Mouse (Mus musculus) kidney, adult 18-20 months (tissue): ENCODE results near the gene Dzip1.

Experiments
- DNase-seq: peaks from one replicate; pipeline ENCODE4 v3.0.0; 2021

Dzip1 gene

DNA sequence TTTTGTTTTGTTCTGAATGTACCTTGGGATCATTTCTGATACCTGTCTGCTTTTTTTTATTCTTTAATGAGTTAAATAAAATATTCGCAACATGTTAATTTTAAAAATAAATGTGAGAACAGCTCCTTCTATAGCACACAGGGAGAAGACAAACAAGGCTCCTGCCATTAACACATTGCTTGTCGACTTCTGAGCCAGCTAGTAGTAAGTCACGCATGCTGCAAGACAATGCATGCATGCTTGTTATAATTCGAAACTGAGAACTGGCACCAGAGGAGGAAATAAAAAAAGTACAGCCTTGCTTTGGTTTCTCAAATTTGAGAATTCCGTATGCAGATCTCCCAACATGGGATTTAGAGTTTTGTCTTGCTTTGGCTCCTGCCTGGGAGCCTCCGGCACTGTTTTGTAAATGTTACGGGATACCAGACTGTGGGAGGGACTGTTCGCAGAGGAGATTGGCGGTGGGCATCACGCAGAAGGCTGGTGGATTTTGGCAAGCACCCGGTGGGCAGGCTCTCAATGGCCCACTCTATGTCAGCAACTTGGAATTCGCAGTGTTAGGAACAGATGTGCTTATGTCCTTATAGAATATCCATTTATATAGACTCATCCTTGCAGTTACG is 57.0 kb downstream of the Dzip1 start:
- no peak for DNase-seq

DNA sequence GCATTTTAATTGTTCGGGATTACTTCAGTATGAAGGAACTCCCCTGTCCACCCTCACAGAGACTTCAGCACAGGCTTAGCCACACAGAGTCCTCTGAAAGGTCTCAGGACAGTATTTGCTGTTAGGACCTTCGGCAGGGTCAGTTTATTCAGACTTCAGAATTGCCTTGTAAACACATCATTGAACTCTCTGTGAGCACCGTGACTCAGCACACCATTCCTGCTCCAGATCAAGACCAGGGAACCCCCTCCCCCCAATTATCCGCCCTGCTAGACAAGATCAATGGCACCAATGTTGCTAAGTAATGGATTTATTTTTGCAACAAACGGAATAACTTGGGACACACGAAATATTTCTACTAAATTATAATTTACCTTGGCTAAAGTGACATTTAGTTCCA is 57.9 kb downstream of the Dzip1 start:
- no peak for DNase-seq

DNA sequence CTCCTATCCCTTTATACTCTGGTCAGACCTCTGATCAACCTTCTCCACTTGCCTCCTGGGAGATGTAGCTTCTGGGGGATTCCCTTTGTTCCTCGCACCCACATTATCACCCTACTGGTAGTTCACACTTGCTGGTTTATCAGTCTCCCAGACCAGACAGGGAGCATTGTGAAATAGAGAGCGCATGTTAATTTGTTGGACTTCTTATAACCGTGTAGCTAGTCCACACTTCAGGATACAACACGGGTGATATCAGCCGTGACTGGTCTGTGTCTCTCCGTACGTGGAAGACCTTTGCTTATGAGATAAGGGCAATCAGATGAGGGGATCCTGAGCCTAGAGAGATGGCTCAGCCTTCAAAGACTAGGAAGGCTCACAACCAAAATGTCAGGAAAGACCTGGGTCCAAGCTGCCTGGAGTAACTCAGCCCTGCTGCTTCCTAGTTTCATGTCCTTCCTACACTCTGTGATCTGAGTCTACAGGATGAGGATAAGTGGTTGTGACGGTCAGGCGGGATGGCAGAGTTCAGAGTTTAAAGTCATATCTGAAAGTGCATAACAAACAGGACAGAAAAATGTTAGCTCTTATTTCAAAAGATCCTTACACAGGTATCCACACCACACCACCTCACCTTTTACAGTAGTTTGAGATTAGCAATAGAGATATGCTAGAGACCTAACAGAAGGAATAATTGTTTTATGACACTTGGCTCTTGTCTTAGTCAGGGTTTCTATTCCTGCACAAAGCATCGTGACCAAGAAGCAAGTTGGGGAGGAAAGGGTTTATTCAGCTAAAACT is 59.0 kb downstream of the Dzip1 start:
- DNase-seq, result no peak

DNA sequence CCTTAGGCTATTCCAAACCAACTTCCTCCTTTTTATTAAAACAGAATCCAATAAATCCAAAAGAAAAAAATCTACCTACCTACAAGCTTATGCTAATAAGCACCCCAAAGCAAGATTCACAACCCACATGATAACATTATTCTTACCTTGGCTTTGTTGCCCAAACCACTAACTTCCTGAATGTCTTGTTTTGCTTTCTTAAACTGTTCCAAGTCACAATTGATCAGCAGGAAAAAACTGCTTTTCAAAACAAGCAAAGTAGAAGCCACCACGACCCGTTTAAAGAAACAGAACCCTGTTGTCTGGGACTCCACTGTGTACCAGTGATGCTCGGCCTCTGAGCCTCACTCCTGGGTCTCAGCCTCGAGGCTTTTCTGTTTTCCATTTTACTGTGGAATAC is 60.4 kb downstream of the Dzip1 start:
- DNase-seq, result no peak

DNA sequence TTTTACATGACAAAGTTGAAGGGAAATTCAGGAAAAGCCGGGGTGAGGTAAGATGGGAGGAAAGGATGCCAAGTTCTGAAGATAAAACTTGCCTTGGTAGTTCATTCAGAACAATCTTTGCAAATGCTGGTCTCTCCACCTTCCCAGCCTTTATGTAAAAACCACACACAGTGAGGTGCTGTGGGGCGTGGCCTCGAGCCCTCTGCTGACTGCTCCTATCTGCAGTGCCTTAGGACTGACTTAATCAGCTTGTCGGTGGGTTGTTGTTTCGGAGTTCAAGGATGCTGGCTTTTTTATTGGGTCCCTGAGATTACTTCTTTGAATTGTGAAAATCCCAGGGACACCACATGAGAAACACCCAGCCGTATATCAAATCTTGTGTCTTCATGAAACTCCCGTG is 63.0 kb downstream of the Dzip1 start:
- DNase-seq, result no peak

DNA sequence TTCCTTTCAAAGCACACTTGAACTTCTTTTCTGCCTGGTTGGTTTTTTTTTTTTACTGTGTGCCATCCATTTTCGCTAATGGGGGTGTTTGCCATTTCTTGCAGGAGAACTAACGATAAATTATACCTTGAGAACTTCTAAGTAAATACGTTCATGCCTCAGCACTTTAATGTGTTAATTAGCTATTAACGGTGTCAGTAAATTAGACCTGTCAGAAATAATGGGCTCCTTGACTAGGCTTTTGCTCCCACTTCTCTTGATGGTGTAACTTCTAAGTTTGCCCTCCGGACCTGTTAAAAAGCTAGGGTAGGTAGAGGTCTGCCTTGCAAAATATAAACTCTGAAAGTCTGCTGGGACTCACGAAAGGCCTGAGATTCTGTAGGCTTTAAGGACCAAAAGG is 66.9 kb downstream of the Dzip1 start:
- no peak for DNase-seq

DNA sequence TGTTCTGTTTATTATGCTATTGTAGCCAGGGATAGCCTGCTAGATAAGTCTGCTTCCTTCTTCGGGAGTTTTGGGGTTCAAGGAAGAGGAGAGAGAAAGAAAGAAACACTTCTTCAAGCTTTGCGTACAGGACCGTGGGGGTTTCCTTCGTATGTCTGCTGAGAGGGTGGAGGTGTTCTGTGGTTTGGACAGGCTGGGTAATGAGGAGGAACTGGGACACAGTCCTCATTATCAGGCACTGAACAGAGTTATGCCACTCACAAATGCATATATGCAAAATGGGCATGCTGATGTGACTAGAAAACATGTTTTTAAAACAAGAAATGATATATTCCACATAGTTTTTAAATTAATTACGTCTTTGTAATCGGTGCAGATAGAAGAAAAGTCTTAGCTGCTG is 68.7 kb downstream of the Dzip1 start:
- DNase-seq, result no peak

DNA sequence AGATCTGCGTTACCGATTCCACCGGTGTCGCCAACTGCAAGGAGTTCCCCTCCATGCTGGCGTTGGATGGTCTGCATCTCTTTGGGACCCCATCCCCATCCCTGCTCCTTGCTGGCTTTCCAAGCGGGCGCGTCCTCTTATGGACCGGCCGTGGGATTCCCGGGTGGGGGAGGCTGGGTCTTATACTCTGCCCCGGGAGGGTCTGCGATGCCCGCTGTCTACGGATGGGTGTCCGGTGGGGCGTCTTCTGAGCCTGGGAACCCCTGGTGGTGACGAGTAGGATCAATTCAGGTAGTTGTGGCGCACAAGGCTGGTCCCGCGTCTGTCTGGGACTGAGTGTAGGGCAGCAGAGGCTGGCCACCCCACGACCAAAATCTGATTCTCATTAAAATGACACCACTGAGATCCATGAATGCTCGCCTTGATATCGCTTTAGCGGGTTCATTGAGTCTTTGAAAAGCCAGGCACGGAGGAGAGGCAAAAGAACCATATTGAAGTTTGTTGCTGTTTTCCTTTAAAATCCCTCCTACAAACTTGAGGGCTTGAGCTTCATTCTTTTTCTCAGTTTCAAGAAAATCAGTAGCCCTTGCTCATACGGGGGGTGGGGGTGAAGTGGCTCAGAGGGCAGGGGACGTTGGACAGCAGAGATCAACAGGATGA is 70.0 kb downstream of the Dzip1 start:
- no peak for DNase-seq

DNA sequence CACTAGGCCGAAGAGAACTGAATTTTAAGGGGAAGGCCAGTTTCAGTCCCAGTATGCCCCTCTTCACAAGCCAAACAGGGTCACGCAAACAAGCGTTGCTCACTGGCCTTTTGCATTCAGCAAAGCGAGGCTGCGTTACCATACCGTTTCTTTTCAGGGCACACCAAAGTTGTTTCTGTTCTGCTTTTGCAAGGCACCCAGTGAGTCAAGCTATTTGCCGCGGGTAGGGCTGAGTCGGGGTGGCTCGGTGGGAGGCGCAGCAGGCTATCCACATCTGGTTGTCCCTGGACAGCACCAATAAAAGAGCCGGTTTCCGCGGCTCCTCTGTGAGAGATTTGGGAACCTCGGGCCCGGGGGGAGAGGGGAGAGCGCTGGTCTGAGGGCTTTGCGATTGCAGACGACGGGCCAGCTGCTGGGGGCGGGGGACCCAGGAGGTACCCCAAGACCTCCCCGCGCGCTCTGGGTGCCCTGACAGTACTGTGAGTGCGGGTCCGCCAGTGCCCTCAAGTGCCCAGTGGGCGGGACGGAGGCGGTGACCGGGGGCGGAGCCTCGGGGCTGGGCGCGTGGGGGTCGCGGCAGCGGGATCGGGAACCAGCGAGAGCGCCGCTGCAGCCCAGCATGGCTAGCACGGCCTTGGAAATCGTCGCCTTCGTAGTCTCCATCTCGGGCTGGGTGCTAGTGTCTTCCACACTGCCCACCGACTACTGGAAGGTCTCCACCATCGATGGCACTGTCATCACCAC is 70.7 kb downstream of the Dzip1 start:
- peak; percentile 63 for DNase-seq

DNA sequence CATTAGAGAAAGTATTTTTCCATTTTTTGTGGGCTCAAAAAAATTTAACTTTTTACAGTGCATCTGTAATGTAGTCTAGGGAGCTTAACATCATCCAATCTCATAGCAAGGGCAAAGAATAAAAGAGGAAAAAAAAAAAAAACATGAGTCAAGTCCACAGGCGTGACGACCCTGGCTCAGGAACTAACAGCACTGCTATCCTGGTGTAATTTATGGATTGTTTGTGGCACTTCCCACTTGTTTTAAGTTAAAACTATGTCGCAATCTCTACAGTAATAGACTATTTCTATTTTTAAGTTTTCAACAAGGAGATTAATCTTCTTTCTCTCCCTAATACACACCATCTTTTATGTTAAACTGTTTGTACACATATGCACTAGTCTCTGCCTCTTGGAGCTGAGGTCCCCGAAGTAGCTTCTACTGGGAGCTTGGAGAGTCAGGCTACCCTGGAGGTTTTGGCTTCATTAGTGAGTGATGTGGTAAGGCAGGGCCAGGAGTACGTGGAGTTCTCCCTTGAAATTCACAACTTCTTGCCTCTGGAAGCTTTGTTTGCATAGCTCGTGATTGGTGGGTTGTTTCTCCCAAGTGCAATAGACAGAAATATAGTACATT is 73.7 kb downstream of the Dzip1 start:
- no peak for DNase-seq

DNA sequence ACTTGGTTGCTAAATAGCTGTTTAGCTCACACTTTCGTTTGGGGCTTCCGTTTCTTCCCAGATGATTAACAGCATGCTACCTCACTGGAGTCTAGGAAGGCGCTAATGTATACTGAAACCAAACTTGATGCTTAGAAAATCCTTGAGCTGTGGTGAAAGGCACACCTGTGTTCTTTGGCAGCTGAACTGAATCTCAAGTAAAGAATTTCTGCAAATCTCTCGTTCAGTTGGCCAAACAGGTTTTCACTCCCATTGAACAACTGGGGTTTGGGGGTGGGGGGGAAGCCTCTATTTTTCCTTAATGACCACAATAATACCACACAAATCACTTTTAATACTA is 74.6 kb downstream of the Dzip1 start:
- no peak for DNase-seq

DNA sequence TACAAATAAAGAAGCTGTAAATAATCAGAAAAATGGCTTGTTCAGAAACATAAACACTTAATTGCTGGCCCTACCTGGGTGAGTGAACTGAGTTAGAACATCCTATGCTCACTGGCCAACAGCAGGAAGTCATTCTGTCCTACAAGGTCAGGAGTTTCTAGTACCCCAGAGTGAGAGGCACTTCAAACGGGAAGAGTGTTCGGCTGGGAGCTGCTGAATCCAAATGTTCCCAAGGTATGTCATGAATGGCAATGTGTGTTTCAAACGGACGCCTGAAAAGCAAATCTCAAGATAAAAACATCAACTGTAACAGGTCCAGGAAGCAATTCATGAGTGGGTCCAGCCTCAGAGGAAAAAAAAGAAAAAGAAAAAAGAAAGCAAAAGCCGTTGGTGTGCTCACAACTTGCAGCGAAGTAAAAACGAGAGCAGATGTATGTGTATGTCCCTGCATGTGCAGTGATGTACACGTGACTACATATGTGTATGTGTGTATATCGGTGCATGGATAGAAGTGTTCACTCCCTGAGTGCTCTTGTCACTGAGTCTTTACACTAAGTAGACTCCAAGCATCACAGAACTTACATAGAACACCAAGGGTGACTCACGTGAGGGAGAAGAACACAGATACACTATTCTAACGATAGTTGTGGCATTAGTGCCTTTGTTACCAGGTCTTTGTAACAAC is 75.1 kb downstream of the Dzip1 start:
- DNase-seq, result no peak

DNA sequence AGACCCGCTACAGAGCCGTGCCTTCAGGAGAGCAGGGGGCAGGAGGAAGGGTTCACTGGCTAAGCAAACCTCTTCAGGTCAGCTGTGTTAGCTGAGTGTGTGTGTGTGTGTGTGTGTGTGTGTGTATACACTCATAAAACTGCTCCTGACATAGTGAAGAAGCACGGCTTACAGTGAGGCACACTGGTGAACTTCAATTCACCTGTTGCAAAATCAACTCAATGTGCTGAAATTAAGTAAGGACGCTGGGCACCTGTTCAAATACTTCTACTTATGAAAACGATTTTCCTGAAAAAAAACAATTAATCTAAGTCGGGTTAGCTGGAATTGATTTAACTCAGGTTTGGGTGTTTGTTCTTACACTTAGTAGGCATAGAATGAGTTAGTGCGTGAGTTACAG is 77.1 kb downstream of the Dzip1 start:
- DNase-seq, result no peak

DNA sequence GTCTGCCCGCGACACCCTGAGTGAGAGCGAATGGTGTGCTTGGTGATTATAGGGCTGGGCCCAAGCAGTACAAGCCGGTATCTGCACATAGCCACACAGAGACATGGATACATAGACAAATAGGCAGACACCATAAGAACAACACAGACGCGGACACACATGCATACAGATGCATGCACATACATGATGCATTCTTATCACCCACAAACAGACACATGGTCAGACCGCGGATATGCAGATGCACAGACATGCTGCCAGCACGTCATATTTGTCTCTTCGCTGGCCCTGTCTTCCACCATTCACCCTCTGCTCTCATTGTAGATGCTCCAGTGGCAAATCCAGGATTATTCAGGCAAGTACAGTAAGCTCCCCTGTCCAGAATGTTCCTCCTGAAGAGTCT is 78.4 kb downstream of the Dzip1 start:
- no peak for DNase-seq

DNA sequence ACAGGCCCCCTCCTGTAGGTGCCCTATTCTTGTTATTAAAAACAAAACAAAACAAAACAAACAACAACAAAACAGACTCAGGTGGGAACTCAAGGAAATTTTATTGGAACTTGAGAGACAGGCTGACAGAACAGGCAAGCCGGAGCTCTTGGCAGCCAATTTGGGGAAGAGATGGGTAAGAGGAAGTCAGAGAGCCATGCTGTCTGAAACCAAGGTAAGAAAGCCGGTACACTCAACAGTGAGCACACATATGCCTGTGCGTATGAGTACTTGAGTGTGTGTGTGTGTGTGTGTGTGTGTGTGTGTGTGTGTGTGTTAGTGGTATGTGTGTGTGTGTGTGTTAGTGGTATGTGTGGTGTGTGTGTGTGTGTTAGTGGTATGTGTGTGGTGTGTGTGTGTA is 82.9 kb downstream of the Dzip1 start:
- DNase-seq, result no peak

DNA sequence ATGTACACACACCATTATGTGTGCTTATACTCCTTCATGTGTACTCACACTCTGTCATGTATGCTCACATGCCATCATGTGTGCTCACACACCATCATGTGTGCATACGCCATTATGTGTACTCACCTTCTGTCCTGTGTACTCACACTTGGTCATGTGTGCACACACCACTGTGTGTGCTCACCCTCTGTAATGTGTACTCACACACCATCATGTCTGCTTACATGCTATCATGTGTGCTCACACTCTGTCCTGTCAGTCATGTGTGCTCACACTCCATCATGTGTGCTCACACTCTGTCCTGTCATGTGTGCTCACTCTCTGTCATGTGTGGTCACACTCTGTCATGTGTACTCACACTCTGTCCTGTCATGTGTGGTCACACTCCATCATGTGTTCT is 85.2 kb downstream of the Dzip1 start:
- no peak for DNase-seq

DNA sequence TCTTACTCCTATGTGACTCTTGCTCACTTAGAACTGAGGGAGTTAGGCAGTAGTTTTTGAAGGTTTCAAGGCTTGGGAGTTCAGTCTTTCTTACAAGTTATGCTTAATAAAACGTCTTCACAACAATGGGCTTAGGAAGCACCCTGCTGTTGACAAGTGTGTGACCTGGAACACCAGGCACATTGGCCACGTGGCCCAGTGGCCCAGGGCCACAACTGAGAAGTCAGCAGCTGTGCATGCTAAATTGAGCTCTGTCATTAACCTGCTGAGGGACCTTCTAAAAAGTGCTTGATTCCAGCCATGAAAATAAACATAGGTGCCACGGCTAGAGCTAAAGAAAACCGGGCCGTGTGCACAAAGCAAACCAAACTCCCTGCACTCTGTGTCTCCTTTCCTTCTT is 85.8 kb downstream of the Dzip1 start:
- peak; percentile 55 for DNase-seq

DNA sequence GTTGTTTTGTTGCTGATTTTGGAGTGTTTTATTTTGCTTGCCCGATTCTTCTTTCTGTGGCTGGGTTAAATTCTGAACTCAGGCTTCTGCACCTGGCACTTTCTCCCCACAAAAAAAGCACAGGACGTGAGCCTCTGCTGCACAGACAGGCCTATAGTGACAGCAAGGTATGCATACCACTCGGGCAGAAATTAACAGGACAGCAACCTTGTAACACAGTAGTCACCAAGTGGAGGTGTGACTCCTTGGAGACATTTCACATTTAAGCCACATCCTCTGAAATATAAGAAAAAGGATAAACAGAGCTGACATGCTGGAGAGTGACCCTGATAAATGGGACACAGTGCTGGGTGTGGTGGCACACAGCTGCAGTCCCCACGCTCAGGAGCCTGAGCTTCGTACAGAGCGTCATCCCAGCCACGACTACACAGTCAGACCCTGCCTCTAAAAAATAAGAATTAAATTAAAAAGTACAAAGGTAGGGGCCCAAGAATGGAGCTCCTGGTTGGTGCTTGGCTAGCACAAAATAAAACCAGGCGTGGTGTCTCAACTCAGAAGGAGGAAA is 86.6 kb downstream of the Dzip1 start:
- DNase-seq, result no peak

DNA sequence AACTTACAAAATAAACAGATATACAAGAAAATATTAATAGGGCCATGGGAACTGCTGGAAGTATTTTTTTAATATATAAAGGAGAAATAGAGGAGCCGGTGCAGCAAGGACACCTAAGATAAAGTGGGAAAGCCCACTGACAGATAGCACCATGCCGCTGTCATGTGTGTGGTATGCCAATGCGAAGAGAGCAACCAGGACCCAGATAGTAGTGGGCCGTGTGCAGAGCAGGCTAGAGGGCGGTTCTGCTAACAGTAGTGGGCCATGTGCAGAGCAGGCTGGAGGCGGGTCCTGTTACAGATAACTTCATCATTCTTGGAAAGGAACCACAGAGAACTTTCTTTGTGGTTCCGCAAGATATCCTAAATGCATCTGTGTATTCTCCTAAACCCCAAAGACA is 88.5 kb downstream of the Dzip1 start:
- DNase-seq, result no peak

DNA sequence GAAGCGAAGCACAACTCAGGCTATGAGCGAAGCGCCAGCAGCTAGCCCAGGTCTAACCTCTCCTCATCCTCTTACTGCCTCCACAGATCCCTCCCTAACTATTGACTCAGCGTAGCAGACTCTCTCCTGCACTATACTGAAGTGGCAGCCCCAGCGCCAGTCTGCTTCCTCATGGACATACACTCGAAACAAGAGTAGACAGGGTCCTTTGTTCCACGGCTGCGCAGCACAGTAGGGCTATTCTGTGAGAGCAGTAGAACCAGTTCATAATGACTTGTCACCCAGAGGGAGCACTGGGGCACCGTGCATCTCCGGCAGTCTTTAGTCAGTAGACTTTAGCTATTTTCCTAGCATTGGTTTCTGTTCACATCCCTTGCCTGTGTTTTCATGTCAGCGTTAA is 89.1 kb downstream of the Dzip1 start:
- DNase-seq, result no peak

DNA sequence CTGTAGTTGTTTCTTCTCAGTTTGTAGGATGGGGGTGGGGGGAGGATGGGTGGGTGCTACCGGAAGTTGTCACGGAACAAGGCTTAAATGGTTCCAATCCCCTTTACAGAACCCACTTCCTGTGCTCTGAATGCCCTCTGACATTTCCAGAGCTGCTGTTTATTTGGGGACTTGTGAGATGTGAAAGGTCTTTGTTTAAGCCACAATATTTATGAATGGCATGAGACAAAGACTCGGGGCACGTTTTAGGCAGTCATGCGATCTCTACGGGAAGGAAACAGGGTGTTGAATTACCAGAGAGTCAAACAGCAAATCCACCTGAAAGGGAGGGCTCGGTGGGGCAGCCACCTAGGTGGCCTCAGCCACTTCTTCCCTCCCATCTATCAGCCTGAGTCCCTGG is 90.9 kb downstream of the Dzip1 start:
- DNase-seq, result no peak

DNA sequence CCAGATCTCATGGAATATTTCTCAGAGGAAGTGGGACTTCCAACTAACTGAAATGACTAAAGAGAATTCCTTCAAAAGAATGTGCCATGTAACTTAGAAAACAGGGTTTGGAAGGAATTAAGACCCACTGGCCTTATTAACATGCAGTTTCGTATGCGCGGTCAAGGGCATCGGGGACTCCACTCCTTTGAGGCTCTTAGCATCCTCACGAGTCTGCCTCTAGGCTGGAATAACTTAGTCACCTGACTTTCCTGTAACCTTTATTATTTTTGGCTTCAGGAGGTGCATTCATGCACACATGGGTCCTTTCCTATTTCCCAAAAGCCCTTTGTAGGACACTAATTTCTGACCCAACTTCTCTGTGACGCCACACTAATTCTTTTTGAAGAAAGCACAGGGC is 92.0 kb downstream of the Dzip1 start:
- DNase-seq, result no peak
